Mouse (Mus musculus): ENCODE results near the gene Lmbr1. TPM values are rescaled to one million over a fixed set of nuclear protein-coding genes. Genes with fewer than 3 reads are reported as not detected.

Gene Lmbr1
- total and polyA plus RNA-seq, 2 experiments from 2014 or later = 34.0 to 40.4 TPM

- Histone ChIP-seq H3K4me1 (ENCODE audit: insufficient read depth, low read length) (no peaks in the 10 kb centered on the region), H3K36me3 (ENCODE audit: insufficient read depth, low read length) (no peaks in the 10 kb centered on the region), H3K4me2 (ENCODE audit: low read depth, low read length) (no peak overlapping the region), H3K27me3 (ENCODE audit: insufficient read depth, low read length) (no peaks in the 10 kb centered on the region), H3K4me3 (ENCODE audit: low read length) (no peak overlapping the region), H3K9me3 (ENCODE audit: low read length) (no peaks in the 10 kb centered on the region), H3K27ac (no peak overlapping the region), H3K9ac (replicated peaks; ENCODE audit: low read length) (no peak overlapping the region)
- no peak for ATAC-seq
- DNase-seq (ENCODE audit: low spot score) = no peak
- WGBS = 44% methylated on average over 7 of the region's 7 CpGs
- TF ChIP-seq CTCF (IDR thresholded peaks at IDR 0.05; ENCODE audit: low read depth) = no peak
Observed at GRCm38 (mm10) chr5:29388181-29388943, 10.2 kb upstream of the Lmbr1 start.

GRCm38 (mm10) chr5:29387591-29387990 lies 9.4 kb upstream of the Lmbr1 start:
- ATAC-seq = no peak
- Histone ChIP-seq H3K4me1 (ENCODE audit: insufficient read depth, low read length) (no peaks in the 10 kb centered on the region), H3K27ac (no peak overlapping the region), H3K27me3 (ENCODE audit: insufficient read depth, low read length) (no peaks in the 10 kb centered on the region), H3K9ac (replicated peaks; ENCODE audit: low read length) (no peak overlapping the region), H3K4me2 (ENCODE audit: low read depth, low read length) (no peak overlapping the region), H3K36me3 (ENCODE audit: insufficient read depth, low read length) (no peaks in the 10 kb centered on the region), H3K4me3 (ENCODE audit: low read length) (no peak overlapping the region), H3K9me3 (ENCODE audit: low read length) (no peaks in the 10 kb centered on the region)
- no peak for TF ChIP-seq CTCF (IDR thresholded peaks at IDR 0.05; ENCODE audit: low read depth)
- 67% methylated on average over 1 of the region's 1 CpGs for WGBS
- no peak for DNase-seq (ENCODE audit: low spot score)

- Histone ChIP-seq H3K4me3 (ENCODE audit: low read length) (no peak overlapping the region), H3K4me1 (ENCODE audit: insufficient read depth, low read length) (no peaks in the 10 kb centered on the region), H3K9me3 (ENCODE audit: low read length) (no peaks in the 10 kb centered on the region), H3K27me3 (ENCODE audit: insufficient read depth, low read length) (no peaks in the 10 kb centered on the region), H3K4me2 (ENCODE audit: low read depth, low read length) (no peak overlapping the region), H3K27ac (no peak overlapping the region), H3K9ac (replicated peaks; ENCODE audit: low read length) (no peak overlapping the region), H3K36me3 (ENCODE audit: insufficient read depth, low read length) (no peaks in the 10 kb centered on the region)
- DNase-seq (ENCODE audit: low spot score) (no peak), ATAC-seq (no peak)
- 89% methylated on average over 1 of the region's 1 CpGs for WGBS
- no peak for TF ChIP-seq CTCF (IDR thresholded peaks at IDR 0.05; ENCODE audit: low read depth)
Observed at GRCm38 (mm10) chr5:29382776-29383175, 4.6 kb upstream of the Lmbr1 start.

- H3K4me2 ChIP-seq (ENCODE audit: low read depth, low read length) = no peak overlapping the region
- no peaks in the 10 kb centered on the region for H3K9me3 ChIP-seq (ENCODE audit: low read length)
- H3K9ac ChIP-seq (replicated peaks; ENCODE audit: low read length) = no peak overlapping the region
- no peak for TF ChIP-seq CTCF (IDR thresholded peaks at IDR 0.05; ENCODE audit: low read depth)
- H3K4me1 ChIP-seq (ENCODE audit: insufficient read depth, low read length) = 0 out of 2 replicates have a peak, but pooled peaks cover 5% of the 10 kb centered on the region
- no peak overlapping the region for H3K4me3 ChIP-seq (ENCODE audit: low read length)
- no peaks in the 10 kb centered on the region for H3K36me3 ChIP-seq (ENCODE audit: insufficient read depth, low read length)
- H3K27ac ChIP-seq = no peak overlapping the region
- DNase-seq (ENCODE audit: low spot score) (no peak), ATAC-seq (no peak)
- WGBS = 67% methylated on average over 2 of the region's 2 CpGs
- H3K27me3 ChIP-seq (ENCODE audit: insufficient read depth, low read length) = no peaks in the 10 kb centered on the region
Observed at GRCm38 (mm10) chr5:29380091-29380490, 1.9 kb upstream of the Lmbr1 start.

GRCm38 (mm10) chr5:29377590-29378297 lies 446 bp downstream of the Lmbr1 start:
- Histone ChIP-seq H3K4me3 (ENCODE audit: low read length) (peak overlapping the region; percentile 94), H3K27ac (peak overlapping the region; percentile 86), H3K4me2 (ENCODE audit: low read depth, low read length) (peak overlapping the region; percentile 76), H3K9me3 (ENCODE audit: low read length) (no peaks in the 10 kb centered on the region), H3K4me1 (ENCODE audit: insufficient read depth, low read length) (0 out of 2 replicates have a peak, but pooled peaks cover 5% of the 10 kb centered on the region), H3K27me3 (ENCODE audit: insufficient read depth, low read length) (no peaks in the 10 kb centered on the region), H3K36me3 (ENCODE audit: insufficient read depth, low read length) (no peaks in the 10 kb centered on the region), H3K9ac (replicated peaks; ENCODE audit: low read length) (peak overlapping the region; percentile 66)
- WGBS = 2% methylated on average over 43 of the region's 47 CpGs
- no peak for TF ChIP-seq CTCF (IDR thresholded peaks at IDR 0.05; ENCODE audit: low read depth)
- peak; percentile 27 for DNase-seq (ENCODE audit: low spot score)
- ATAC-seq = peak; percentile 82

GRCm38 (mm10) chr5:29363511-29363910 lies 14.7 kb downstream of the Lmbr1 start:
- Histone ChIP-seq H3K27ac (no peak overlapping the region), H3K9ac (replicated peaks; ENCODE audit: low read length) (no peak overlapping the region), H3K36me3 (ENCODE audit: insufficient read depth, low read length) (peaks cover 12% of the 10 kb centered on the region; the same call in 1 of the 2 replicates), H3K4me3 (ENCODE audit: low read length) (no peak overlapping the region), H3K4me1 (ENCODE audit: insufficient read depth, low read length) (no peaks in the 10 kb centered on the region), H3K9me3 (ENCODE audit: low read length) (no peaks in the 10 kb centered on the region), H3K4me2 (ENCODE audit: low read depth, low read length) (no peak overlapping the region), H3K27me3 (ENCODE audit: insufficient read depth, low read length) (no peaks in the 10 kb centered on the region)
- ATAC-seq = no peak
- TF ChIP-seq CTCF (IDR thresholded peaks at IDR 0.05; ENCODE audit: low read depth) = no peak
- no peak for DNase-seq (ENCODE audit: low spot score)
- WGBS = 92% methylated on average over 6 of the region's 6 CpGs

GRCm38 (mm10) chr5:29335836-29336235 lies 42.4 kb downstream of the Lmbr1 start:
- Histone ChIP-seq H3K9me3 (ENCODE audit: low read length) (no peaks in the 10 kb centered on the region), H3K4me3 (ENCODE audit: low read length) (no peak overlapping the region), H3K36me3 (ENCODE audit: insufficient read depth, low read length) (no peaks in the 10 kb centered on the region), H3K27ac (no peak overlapping the region), H3K4me1 (ENCODE audit: insufficient read depth, low read length) (no peaks in the 10 kb centered on the region), H3K27me3 (ENCODE audit: insufficient read depth, low read length) (no peaks in the 10 kb centered on the region), H3K4me2 (ENCODE audit: low read depth, low read length) (no peak overlapping the region), H3K9ac (replicated peaks; ENCODE audit: low read length) (no peak overlapping the region)
- peak; percentile 66 for TF ChIP-seq CTCF (IDR thresholded peaks at IDR 0.05; ENCODE audit: low read depth)
- ATAC-seq (no peak), DNase-seq (ENCODE audit: low spot score) (peak; percentile 81)
- WGBS = 57% methylated on average over 5 of the region's 5 CpGs

Measured in hindbrain, postnatal 0 days (tissue).